Mouse (Mus musculus): Measurements from ENCODE around the gene Wls.

Wls gene

DNA sequence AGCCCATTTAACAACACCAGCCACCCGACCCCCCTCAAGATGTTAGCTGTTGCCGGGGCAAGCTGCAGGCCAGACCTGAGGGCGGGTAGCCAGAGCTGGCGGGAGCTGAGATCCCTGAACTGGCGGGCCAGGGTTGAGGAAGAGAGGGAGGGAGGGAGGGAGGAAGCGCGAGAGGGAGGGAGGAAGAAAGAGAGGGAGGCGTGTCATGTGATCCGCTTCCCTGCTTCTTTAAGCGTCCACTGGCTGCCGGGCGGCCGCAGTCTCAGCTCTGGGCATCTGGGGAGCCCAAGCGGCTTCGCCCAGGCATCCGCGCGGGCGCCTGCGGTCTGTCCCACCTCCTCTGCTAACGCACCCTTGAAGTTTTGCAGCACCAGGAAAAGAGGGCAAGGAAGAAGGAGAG is at the start of gene Wls:
Gene Wls (plus strand): TSS at position 192 of the 400 bp plus-strand sequence.
- DNase-seq (ENCODE audit: low read depth, low spot score): no peak

GRCm38 (mm10) chr3:159789781-159790180 is 49.7 kb upstream of the Wls start:
- no peak for DNase-seq (ENCODE audit: low read depth, low spot score)

DNA sequence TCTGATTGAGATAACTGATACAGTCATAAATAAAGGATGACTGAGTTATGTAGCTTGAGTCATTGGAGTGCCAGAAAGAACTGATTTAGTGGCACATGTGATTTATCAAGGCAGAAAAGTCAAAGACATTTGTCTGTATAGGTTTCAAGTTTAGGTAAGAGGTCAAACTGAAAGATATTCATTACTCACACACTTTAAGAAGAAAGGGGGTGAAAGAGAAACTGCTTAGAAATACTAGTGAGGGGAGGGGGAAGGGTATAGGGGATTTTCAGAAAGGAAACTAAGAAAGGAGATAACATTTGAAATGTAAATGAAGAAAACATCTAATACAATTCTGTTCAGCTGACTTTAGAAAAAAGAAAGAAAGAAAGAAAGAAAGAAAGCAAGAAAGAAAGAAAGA is 7.9 kb upstream of the Wls start:
- no peak for DNase-seq (ENCODE audit: low read depth, low spot score)

- no peak for DNase-seq (ENCODE audit: low read depth, low spot score)
These were observed 737 bp downstream of the Wls start for GRCm38 (mm10) chr3:159840002-159840816.

GRCm38 (mm10) chr3:159840817-159841390 is 1.4 kb downstream of the Wls start:
- no peak for DNase-seq (ENCODE audit: low read depth, low spot score)

GRCm38 (mm10) chr3:159841458-159841857 is 2.0 kb downstream of the Wls start:
- DNase-seq (ENCODE audit: low read depth, low spot score): no peak

- DNase-seq (ENCODE audit: low read depth, low spot score): no peak
These were observed 3.7 kb downstream of the Wls start for GRCm38 (mm10) chr3:159843135-159843534.

DNA sequence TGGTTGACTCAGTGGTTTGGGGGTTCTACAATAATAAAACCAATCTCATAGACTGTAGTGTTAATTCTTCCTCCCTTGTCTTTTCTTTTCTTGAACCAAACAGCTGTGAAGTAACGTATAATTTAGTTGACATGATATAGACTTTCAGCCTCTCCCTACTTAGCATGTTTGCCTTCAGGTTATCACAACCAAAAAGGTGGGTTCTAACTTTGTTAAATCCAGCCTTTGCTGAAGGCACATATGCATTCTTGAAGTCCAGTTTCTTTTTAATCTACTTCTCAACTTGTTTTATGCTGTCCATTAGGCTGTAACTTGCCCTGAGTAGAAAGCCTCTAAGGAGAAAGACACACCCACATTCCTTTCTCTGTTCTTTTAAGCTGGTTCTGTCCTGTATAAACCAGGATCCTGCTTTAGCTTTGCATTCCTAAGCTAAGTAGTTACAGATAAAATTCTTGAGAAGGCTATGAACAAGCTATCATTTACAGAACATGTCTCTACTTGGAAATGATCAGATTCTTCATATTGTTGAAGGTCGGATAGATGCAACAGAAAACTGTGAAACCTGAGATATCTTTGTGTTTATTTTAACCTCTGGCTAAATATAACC is 8.0 kb downstream of the Wls start:
- DNase-seq (ENCODE audit: low read depth, low spot score): no peak

DNA sequence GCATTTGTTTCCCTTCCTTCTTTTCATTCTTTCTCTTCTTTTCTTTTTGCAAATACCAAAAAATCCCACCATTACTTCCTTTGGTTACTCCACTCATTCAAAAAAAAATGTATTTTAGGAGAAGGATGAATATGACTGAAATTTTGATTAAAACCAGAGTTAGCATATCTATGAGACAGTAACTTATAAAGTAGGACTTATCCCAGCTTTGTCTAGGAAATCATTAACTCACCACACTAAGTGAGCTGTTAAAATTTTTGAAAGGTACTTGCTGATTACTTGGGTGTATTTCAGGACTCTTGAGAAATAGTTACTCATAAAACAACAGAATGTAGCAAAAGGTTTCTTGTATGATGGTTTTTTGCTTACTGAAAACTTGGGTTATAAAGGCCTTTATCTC is 8.7 kb downstream of the Wls start:
- no peak for DNase-seq (ENCODE audit: low read depth, low spot score)

- DNase-seq (ENCODE audit: low read depth, low spot score): no peak
These were observed 12.0 kb downstream of the Wls start for GRCm38 (mm10) chr3:159851476-159851875.

GRCm38 (mm10) chr3:159851980-159852379 is 12.5 kb downstream of the Wls start:
- no peak for DNase-seq (ENCODE audit: low read depth, low spot score)

DNA sequence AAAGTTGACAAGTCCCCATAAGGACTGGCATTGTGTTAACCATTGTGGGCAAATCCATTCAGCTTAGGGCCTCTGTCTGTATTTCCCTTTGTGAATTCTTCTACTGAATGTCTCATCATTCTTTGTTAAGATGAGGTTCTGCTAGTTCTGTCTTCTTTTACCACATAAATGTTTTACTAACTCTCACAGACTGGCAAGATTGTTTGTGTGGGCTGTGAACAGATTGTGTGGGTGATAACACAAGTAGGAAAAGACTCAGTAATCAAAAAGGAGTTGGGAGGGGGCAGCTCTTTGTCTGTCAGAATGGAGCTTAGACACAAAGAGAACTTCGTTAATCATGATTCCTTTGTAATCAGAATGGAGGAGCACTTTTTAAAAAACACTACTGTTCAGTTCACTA is 17.6 kb downstream of the Wls start:
- DNase-seq (ENCODE audit: low read depth, low spot score): no peak

GRCm38 (mm10) chr3:159865691-159866090 is 26.2 kb downstream of the Wls start:
- no peak for DNase-seq (ENCODE audit: low read depth, low spot score)

DNA sequence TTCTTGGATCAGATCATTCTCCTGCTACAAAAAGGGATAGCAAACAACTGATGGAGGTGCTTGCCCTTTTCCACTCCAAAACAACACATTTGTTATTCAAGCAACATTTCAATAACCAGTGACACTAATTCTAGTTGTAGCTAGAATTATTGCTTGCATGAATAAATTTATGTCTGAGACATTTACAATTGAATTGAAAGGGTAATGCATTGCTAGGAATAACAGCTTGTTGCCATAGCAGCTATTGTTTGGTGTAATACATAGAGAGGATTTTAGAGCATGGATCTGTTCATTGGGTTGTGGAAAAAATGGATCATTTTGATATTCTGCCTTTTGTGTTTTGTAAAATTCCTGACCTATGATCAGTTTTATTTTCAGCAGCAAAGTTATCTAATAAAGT is 39.5 kb downstream of the Wls start:
- DNase-seq (ENCODE audit: low read depth, low spot score): no peak

GRCm38 (mm10) chr3:159883325-159883724 is 43.9 kb downstream of the Wls start:
- no peak for DNase-seq (ENCODE audit: low read depth, low spot score)

GRCm38 (mm10) chr3:159884802-159885201 is 45.3 kb downstream of the Wls start:
- DNase-seq (ENCODE audit: low read depth, low spot score): no peak

- peak; percentile 11 for DNase-seq (ENCODE audit: low read depth, low spot score)
These were observed 45.8 kb downstream of the Wls start for GRCm38 (mm10) chr3:159885271-159885670.

DNA sequence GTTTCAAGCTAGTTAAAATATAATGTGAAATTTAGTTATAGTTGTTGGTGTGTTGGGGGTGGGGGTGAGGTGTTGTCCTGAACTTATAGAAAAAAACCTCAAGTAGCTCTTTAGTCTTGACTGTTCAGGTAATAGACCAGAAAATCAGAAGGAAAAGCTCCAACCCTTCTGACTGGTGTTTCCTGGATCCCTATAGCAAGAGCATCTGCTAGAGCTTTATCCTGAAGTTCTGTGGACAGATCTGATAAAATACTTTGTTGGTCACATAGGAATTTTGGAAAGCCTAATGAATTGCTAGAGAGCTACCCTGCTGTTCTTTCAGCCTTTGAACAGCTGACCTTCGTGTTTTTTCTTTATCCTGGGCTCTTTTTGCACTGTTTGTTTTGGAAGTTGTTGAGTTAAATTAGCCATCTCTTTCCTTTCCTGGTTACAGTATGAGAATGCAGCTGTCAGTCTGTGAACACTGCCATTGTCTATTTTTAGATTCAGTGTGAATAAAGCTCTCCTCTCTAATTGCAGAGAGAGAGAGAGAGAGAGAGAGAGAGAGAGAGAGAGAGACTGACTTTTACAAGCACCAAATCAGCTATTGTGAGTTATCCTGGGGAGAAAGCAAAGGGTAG is 46.4 kb downstream of the Wls start:
- DNase-seq (ENCODE audit: low read depth, low spot score): no peak

DNA sequence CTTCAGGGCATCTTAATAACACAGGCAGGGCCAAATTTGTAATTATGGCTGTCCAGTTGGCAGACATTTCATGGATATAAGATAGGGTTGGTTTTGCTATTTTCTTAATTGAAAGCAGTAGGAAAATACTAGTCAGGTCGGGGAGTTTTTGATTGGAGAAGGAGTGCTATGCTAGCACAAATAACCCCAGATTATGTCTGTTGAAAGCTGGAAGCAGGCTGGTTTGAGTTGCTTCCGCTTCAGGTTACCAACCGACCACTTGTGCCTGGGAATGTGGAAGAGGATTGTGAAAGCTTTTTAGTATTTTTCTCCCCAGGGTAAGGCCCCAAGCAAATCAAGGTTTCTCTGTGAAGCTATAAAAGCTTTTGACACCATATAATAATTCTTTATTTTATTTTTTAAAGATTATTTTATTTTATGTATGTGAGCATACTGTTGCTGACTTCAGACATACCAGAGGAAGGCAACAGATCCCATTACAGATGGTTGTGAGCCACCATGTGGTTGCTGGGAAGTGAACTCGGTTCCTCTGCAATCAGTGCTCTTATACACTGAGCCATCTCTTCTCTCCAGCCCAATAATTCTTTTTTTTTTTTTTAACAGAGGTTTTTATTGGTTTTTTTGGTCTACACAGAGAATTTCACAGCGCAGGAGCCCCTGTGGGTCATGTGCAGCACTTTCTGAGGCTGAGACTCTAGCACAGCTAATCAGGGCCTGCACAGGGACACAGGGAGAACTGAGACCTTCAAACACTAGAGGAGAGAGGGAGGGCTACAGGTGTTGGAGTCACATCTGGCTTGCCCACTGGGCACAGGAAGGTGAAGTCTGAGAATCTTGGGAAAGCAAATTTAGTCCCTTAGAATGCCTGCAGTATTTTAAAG is 50.9 kb downstream of the Wls start:
- DNase-seq (ENCODE audit: low read depth, low spot score): no peak

DNA sequence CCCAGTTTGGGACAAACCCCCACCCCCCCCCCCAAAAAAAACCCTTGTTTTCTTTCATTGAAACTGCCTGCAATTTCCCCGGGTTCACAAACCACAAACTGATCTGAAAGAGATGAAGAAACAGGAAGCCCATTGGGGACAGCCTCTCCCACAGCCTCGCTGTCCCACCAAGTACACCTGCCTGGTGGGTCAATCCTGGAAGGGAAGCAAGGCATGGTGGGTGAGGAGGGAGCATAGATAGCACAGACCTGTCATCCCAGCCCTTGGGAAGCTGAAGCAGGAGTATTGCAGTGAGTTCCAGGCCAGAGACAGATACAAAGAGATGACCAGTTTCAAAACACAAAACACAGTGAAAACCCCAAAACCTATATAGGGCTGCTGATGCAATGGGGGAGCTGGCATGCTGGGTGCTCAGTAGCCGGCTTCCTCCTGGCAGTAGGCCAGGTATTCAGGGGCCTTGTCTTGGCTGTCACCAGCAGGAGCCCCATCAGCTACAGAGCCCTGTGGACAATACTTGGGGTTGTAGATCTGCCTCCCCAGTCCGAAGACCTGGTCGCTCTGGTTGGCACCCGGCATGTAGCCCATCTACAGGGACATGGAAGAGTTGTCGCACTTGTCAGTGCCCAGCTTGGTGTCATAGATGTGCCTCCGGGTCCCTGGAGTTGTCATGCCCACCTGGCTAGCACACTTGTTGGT is 51.7 kb downstream of the Wls start:
- no peak for DNase-seq (ENCODE audit: low read depth, low spot score)

GRCm38 (mm10) chr3:159907329-159907728 is 67.9 kb downstream of the Wls start:
- no peak for DNase-seq (ENCODE audit: low read depth, low spot score)

Data from retina, postnatal 7 days (tissue).